Mouse (Mus musculus): ENCODE results near the gene Gmfb. TPM values are rescaled to one million over a fixed set of nuclear protein-coding genes. Genes with fewer than 3 reads are reported as not detected.

Gene Gmfb
- total and polyA plus RNA-seq, 3 experiments: 27.2 to 97.6 (median 70.1) TPM

- H3K4me3 ChIP-seq (replicated peaks in 1 of 3; ENCODE audit: low read depth in 2 of 3, low read length in 2 of 3, poor library complexity in 1 of 3): no peak overlapping the region
- no peak overlapping the region for H3K27ac ChIP-seq (ENCODE audit: insufficient read depth, low read depth)
- no peak overlapping the region for H3K9ac ChIP-seq (ENCODE audit: insufficient read depth, low read depth)
- dilution Hi-C loops (cut with MboI; ENCODE audit: extremely low pct_ligation_motif_present, extremely low pct_unique_long_range_greater_than_20kb, low sequenced_read_pairs) (no loop called here), in situ Hi-C loops (cut with MboI; ENCODE audit: low pct_ligation_motif_present, low pct_unique_long_range_greater_than_20kb, low sequenced_read_pairs) (no loop called here)
- DNase-seq (ENCODE audit: extremely low read depth): no peak
- no peak for TF ChIP-seq POLR2A (IDR thresholded peaks at IDR 0.05; ENCODE audit: low read depth, low read length)
- TF ChIP-seq USF1 (IDR thresholded peaks at IDR 0.05; ENCODE audit: low read depth, low read length): no peak
- TF ChIP-seq E2F4 (IDR thresholded peaks at IDR 0.05; ENCODE audit: insufficient replicate concordance, low read depth, low read length): no peak
- no peak for TF ChIP-seq TCF12 (IDR thresholded peaks at IDR 0.05; ENCODE audit: low read depth, low read length)
- no peak for TF ChIP-seq MAZ (IDR thresholded peaks at IDR 0.05; ENCODE audit: low read depth, low read length)
- no peak for TF ChIP-seq PAX5 (IDR thresholded peaks at IDR 0.05; ENCODE audit: low read length)
- no peak for TF ChIP-seq ZNF384 (IDR thresholded peaks at IDR 0.05; ENCODE audit: low read depth, low read length)
- TF ChIP-seq USF2 (conservative IDR thresholded peaks at IDR 0.05; ENCODE audit: low read depth, low read length): no peak
- no peak for TF ChIP-seq TBP (conservative IDR thresholded peaks at IDR 0.05; ENCODE audit: low read depth, low read length)
- no peak for TF ChIP-seq UBTF (IDR thresholded peaks at IDR 0.05; ENCODE audit: low read depth, low read length)
- no peak for TF ChIP-seq RCOR1 (conservative IDR thresholded peaks at IDR 0.05; ENCODE audit: low read depth, low read length)
- no peak for TF ChIP-seq GABPA (IDR thresholded peaks at IDR 0.05; ENCODE audit: insufficient replicate concordance, low read depth, low read length)
- no peak for TF ChIP-seq MEF2A (IDR thresholded peaks at IDR 0.05; ENCODE audit: borderline replicate concordance, low read depth, low read length)
- TF ChIP-seq ETS1 (conservative IDR thresholded peaks at IDR 0.05; ENCODE audit: low read depth, low read length): no peak
- no peak for TF ChIP-seq ZKSCAN1 (IDR thresholded peaks at IDR 0.05; ENCODE audit: borderline replicate concordance, low read depth, low read length)
- TF ChIP-seq BHLHE40 (IDR thresholded peaks at IDR 0.05; ENCODE audit: low read depth, low read length): no peak
- no peak for TF ChIP-seq ELF1 (IDR thresholded peaks at IDR 0.05; ENCODE audit: low read depth, low read length)
- H3K79me2 ChIP-seq (replicated peaks; ENCODE audit: control insufficient read depth, extremely low read depth, insufficient read depth, poor library complexity, severe bottlenecking): no peaks in the 10 kb centered on the region
- H3K27me3 ChIP-seq (replicated peaks): no peaks in the 10 kb centered on the region
- peaks cover 0 to under 1% of the 10 kb centered on the region in 2 experiments for H3K36me3 ChIP-seq (replicated peaks in 1 of 2; ENCODE audit: control insufficient read depth in 1 of 2, insufficient read depth in 1 of 2, low read length in 1 of 2)
- H3K4me2 ChIP-seq (ENCODE audit: insufficient read depth, low read depth, poor library complexity, severe bottlenecking): no peak overlapping the region
- H3K4me1 ChIP-seq (ENCODE audit: control insufficient read depth in 1 of 2, insufficient read depth in 2 of 2): peaks cover 0 to 16% of the 10 kb centered on the region in 2 experiments; a peak in 2 of 4 replicates
- no peaks in the 10 kb centered on the region for H3K9me3 ChIP-seq (replicated peaks; ENCODE audit: low read length)
Measured at GRCm38 (mm10) chr14:46794157-46794556, 27.9 kb downstream of the Gmfb start.

GRCm38 (mm10) chr14:46790723-46791122 is 31.3 kb downstream of the Gmfb start:
- H3K27me3 ChIP-seq (replicated peaks): no peaks in the 10 kb centered on the region
- DNase-seq (ENCODE audit: extremely low read depth): no peak
- no peak overlapping the region for H3K4me2 ChIP-seq (ENCODE audit: insufficient read depth, low read depth, poor library complexity, severe bottlenecking)
- H3K4me1 ChIP-seq (ENCODE audit: control insufficient read depth in 1 of 2, insufficient read depth in 2 of 2): peaks cover 0 to 29% of the 10 kb centered on the region in 2 experiments; a peak in 2 of 4 replicates
- no peak overlapping the region for H3K27ac ChIP-seq (ENCODE audit: insufficient read depth, low read depth)
- no peak overlapping the region for H3K4me3 ChIP-seq (replicated peaks in 1 of 3; ENCODE audit: low read depth in 2 of 3, low read length in 2 of 3, poor library complexity in 1 of 3)
- TF ChIP-seq MAZ (IDR thresholded peaks at IDR 0.05; ENCODE audit: low read depth, low read length): peak; percentile 30; the same call in 1 of the 2 replicates
- no peak for TF ChIP-seq EP300 (IDR thresholded peaks at IDR 0.05; ENCODE audit: low read length)
- peaks cover 20% of the 10 kb centered on the region for H3K79me2 ChIP-seq (replicated peaks; ENCODE audit: control insufficient read depth, extremely low read depth, insufficient read depth, poor library complexity, severe bottlenecking)
- in situ Hi-C loops (cut with MboI; ENCODE audit: low pct_ligation_motif_present, low pct_unique_long_range_greater_than_20kb, low sequenced_read_pairs): no loop called here
- H3K36me3 ChIP-seq (replicated peaks in 1 of 2; ENCODE audit: control insufficient read depth in 1 of 2, insufficient read depth in 1 of 2, low read length in 1 of 2): no peaks in the 10 kb centered on the region
- H3K9ac ChIP-seq (ENCODE audit: insufficient read depth, low read depth): no peak overlapping the region
- no peaks in the 10 kb centered on the region for H3K9me3 ChIP-seq (replicated peaks; ENCODE audit: low read length)
- dilution Hi-C loops (cut with MboI; ENCODE audit: extremely low pct_ligation_motif_present, extremely low pct_unique_long_range_greater_than_20kb, low sequenced_read_pairs): no loop called here

All from CH12.LX (cell line).